Mouse (Mus musculus) forebrain, embryonic 14.5 days (tissue): ENCODE measurements around the gene Sco1. TPM values are rescaled to one million over a fixed set of nuclear protein-coding genes. Genes with fewer than 3 reads are reported as not detected.

ENCODE experiments used
- ATAC-seq: fragments of 200-750 bp; cut with Nextera tagmentation; 2 replicates; pipeline ENCODE4 v1.8.0; 2017; ENCODE audit warnings: mild to moderate bottlenecking, moderate library complexity
- DNase-seq: peaks from one replicate; pipeline ENCODE4 v3.0.0-alpha.2; 2015; ENCODE audit warnings: low spot score
- H3K27ac ChIP-seq: fragments of 300-500 bp; sonication (generic); 2 replicates; pipeline ENCODE4 v1.5.1; 2014; ENCODE audit warnings: low read depth, mild to moderate bottlenecking, control low read depth, low read length, moderate library complexity
- H3K27me3 ChIP-seq: fragments of 300-500 bp; sonication (generic); replicated peaks from 2 replicates; pipeline ENCODE4 v1.6.1; 2014; ENCODE audit warnings: low read length, control low read depth, mixed read lengths; ENCODE audit not compliant: control insufficient read depth, insufficient read depth
- H3K36me3 ChIP-seq: fragments of 300-500 bp; sonication (generic); 2 replicates; pipeline ENCODE4 v1.6.1; 2014; ENCODE audit warnings: low read length, control low read depth; ENCODE audit not compliant: control insufficient read depth, insufficient read depth
- H3K4me1 ChIP-seq: fragments of 300-500 bp; sonication (generic); 2 replicates; pipeline ENCODE4 v1.6.1; 2014; ENCODE audit warnings: antibody characterized with exemption, low read length, control low read depth; ENCODE audit not compliant: control insufficient read depth, insufficient read depth
- H3K4me2 ChIP-seq: fragments of 300-500 bp; sonication (generic); 2 replicates; pipeline ENCODE4 v1.6.1; 2014; ENCODE audit warnings: mild to moderate bottlenecking, control low read depth, low read length
- H3K4me3 ChIP-seq: fragments of 300-500 bp; sonication (generic); 2 replicates; pipeline ENCODE4 v1.5.1; 2014; ENCODE audit warnings: low read depth, low read length, control low read depth
- H3K9ac ChIP-seq: fragments of 300-500 bp; sonication (generic); 2 replicates; pipeline ENCODE4 v1.6.1; 2014; ENCODE audit warnings: mild to moderate bottlenecking, low read length, control low read depth, moderate library complexity
- H3K9me3 ChIP-seq: fragments of 300-500 bp; sonication (generic); replicated peaks from 2 replicates; pipeline ENCODE4 v1.6.1; 2016; ENCODE audit warnings: low read length, control low read depth, mixed read lengths; ENCODE audit not compliant: control insufficient read depth
- WGBS: fragments of 180-500 bp; shearing (Covaris S2); extraction: QIAGEN DNeasy Blood & Tissue Kit; methylation state at CpG from one replicate; pipeline ENCODE4 v1.1.7; 2014; 5-methylcytosine and 5-hydroxymethylcytosine counted together
- polyA plus RNA-seq: library from polyadenylated mRNA; unstranded; fragments of >200 nt; fragmentation: Nextera tagmentation; extraction: Ambion mirVana; gene quantifications from 2 replicates; pipeline ENCODE4 v1.2.1, GENCODE M21; 2014

The Sco1 gene
- 9.3 and 10.3 TPM in 2 replicates for polyA plus RNA-seq

- ATAC-seq, result peak; percentile 97
Observed at GRCm38 (mm10) chr11:67052321-67052952, at the start of gene Sco1, which contains the start of gene Adprm. Gene Sco1 (plus strand): TSS chr11:67052670. Gene Adprm (minus strand): TSS chr11:67052594.

GRCm38 (mm10) chr11:67002911-67003310, 49.6 kb upstream of the Sco1 start:
- no peak overlapping the region for H3K4me3 ChIP-seq
- no peaks in the 10 kb centered on the region for H3K9me3 ChIP-seq
- H3K36me3 ChIP-seq, result no peaks in the 10 kb centered on the region
- H3K4me2 ChIP-seq, result no peak overlapping the region
- no peak overlapping the region for H3K9ac ChIP-seq
- H3K27ac ChIP-seq, result no peak overlapping the region
- no peak for ATAC-seq
- peak; percentile 65 for DNase-seq
- H3K4me1 ChIP-seq, result peaks cover 20% of the 10 kb centered on the region
- 33% methylated on average over 2 of the region's 2 CpGs for WGBS
- H3K27me3 ChIP-seq, result no peaks in the 10 kb centered on the region

More at GRCm38 (mm10) chr11:67052321-67052952, at the start of gene Sco1, which contains the start of gene Adprm:
- WGBS, result under 1% methylated on average over 48 of the region's 50 CpGs
- Histone ChIP-seq H3K4me3 (peak within 1 kb of the TSS; percentile 97), H3K4me2 (peak within 1 kb of the TSS; percentile 80), H3K9ac (peak within 1 kb of the TSS; percentile 76), H3K27ac (peak within 1 kb of the TSS; percentile 59), H3K4me1 (peaks cover 9% of the 10 kb centered on the region; the same call in 1 of the 2 replicates), H3K27me3 (no peaks in the 10 kb centered on the region), H3K9me3 (no peaks in the 10 kb centered on the region), H3K36me3 (peaks cover 26% of the 10 kb centered on the region)
- DNase-seq, result peak; percentile 93

- H3K4me1 ChIP-seq, result 0 out of 2 replicates have a peak, but pooled peaks cover 5% of the 10 kb centered on the region
- no peaks in the 10 kb centered on the region for H3K9me3 ChIP-seq
- 68% methylated on average over 8 of the region's 8 CpGs for WGBS
- no peaks in the 10 kb centered on the region for H3K27me3 ChIP-seq
- ATAC-seq (no peak), DNase-seq (no peak)
- H3K4me2 ChIP-seq, result no peak overlapping the region
- H3K27ac ChIP-seq, result no peak overlapping the region
- no peaks in the 10 kb centered on the region for H3K36me3 ChIP-seq
- no peak overlapping the region for H3K4me3 ChIP-seq
- no peak overlapping the region for H3K9ac ChIP-seq
Observed at GRCm38 (mm10) chr11:67007961-67008360, 44.5 kb upstream of the Sco1 start.

- Histone ChIP-seq H3K27ac (no peak overlapping the region), H3K9ac (no peak overlapping the region), H3K4me1 (0 out of 2 replicates have a peak, but pooled peaks cover 5% of the 10 kb centered on the region), H3K36me3 (no peaks in the 10 kb centered on the region), H3K4me3 (no peak overlapping the region), H3K9me3 (no peaks in the 10 kb centered on the region), H3K4me2 (no peak overlapping the region), H3K27me3 (no peaks in the 10 kb centered on the region)
- no peak for ATAC-seq
- WGBS, result 90% methylated on average over 4 of the region's 4 CpGs
- no peak for DNase-seq
Observed at GRCm38 (mm10) chr11:67008528-67008927, 43.9 kb upstream of the Sco1 start.

GRCm38 (mm10) chr11:67010430-67010829, 42.0 kb upstream of the Sco1 start:
- Histone ChIP-seq H3K9me3 (no peaks in the 10 kb centered on the region), H3K4me3 (no peak overlapping the region), H3K27me3 (no peaks in the 10 kb centered on the region), H3K4me1 (0 out of 2 replicates have a peak, but pooled peaks cover 5% of the 10 kb centered on the region), H3K9ac (0 out of 2 replicates have a peak overlapping the region, but pooled peaks have one; percentile 4), H3K27ac (no peak overlapping the region), H3K4me2 (no peak overlapping the region), H3K36me3 (no peaks in the 10 kb centered on the region)
- DNase-seq (peak; percentile 61), ATAC-seq (peak; percentile 44; the same call in 1 of the 2 replicates)
- 10% methylated on average over 8 of the region's 8 CpGs for WGBS

- Histone ChIP-seq H3K4me3 (no peak overlapping the region), H3K36me3 (no peaks in the 10 kb centered on the region), H3K4me2 (no peak overlapping the region), H3K4me1 (0 out of 2 replicates have a peak, but pooled peaks cover 5% of the 10 kb centered on the region), H3K9me3 (no peaks in the 10 kb centered on the region), H3K27ac (no peak overlapping the region), H3K27me3 (no peaks in the 10 kb centered on the region), H3K9ac (no peak overlapping the region)
- WGBS, result 10% methylated on average over 4 of the region's 4 CpGs
- ATAC-seq (no peak), DNase-seq (no peak)
Observed at GRCm38 (mm10) chr11:67011635-67012034, 40.8 kb upstream of the Sco1 start.

GRCm38 (mm10) chr11:67017801-67018591, 34.5 kb upstream of the Sco1 start:
- DNase-seq, result no peak

GRCm38 (mm10) chr11:67019711-67020475, 32.6 kb upstream of the Sco1 start:
- 54% methylated on average over 7 of the region's 7 CpGs for WGBS

More at GRCm38 (mm10) chr11:67017801-67018591, 34.5 kb upstream of the Sco1 start:
- Histone ChIP-seq H3K4me3 (no peak overlapping the region), H3K4me2 (no peak overlapping the region), H3K4me1 (peaks cover 3% of the 10 kb centered on the region; the same call in 1 of the 2 replicates), H3K36me3 (no peaks in the 10 kb centered on the region), H3K9ac (no peak overlapping the region), H3K27ac (no peak overlapping the region), H3K9me3 (no peaks in the 10 kb centered on the region), H3K27me3 (no peaks in the 10 kb centered on the region)
- ATAC-seq, result no peak
- 6% methylated on average over 12 of the region's 12 CpGs for WGBS

More at GRCm38 (mm10) chr11:67019711-67020475, 32.6 kb upstream of the Sco1 start:
- Histone ChIP-seq H3K27me3 (no peaks in the 10 kb centered on the region), H3K4me3 (no peak overlapping the region), H3K4me1 (peaks cover 3% of the 10 kb centered on the region; the same call in 1 of the 2 replicates), H3K9ac (no peak overlapping the region), H3K36me3 (no peaks in the 10 kb centered on the region), H3K4me2 (no peak overlapping the region), H3K9me3 (no peaks in the 10 kb centered on the region), H3K27ac (no peak overlapping the region)
- ATAC-seq (no peak), DNase-seq (no peak)
